Mouse (Mus musculus) kidney, adult 8-10 months (tissue): ENCODE results near the gene Pfkp.
A peak's percentile ranks its signal among the peaks of the same experiment; 100 is the strongest.

Experiments
- DNase-seq, 2 experiments: peaks; one replicate each; pipeline ENCODE4 v3.0.0; 2022

The Pfkp gene

DNA sequence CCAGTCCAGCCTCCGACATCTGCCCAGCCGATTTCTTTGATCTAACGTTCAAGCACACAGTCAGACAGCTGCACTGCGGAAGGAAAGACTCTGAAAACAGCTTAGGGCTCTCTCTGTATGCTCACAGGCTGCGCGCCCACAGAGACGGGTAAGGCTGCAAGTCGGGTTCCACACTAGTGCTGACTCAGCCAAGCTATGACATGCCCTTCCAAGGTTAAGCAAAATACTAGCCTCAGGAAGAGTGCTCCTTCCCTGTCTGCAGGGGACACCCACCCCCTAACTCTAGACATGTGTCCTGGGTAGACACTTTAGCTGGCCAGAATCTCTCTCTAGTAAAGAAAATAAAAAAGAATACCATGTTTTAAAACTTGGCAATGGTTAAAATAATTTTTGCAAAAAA, 48.0 kb downstream of the Pfkp start:
- no peak for DNase-seq

DNA sequence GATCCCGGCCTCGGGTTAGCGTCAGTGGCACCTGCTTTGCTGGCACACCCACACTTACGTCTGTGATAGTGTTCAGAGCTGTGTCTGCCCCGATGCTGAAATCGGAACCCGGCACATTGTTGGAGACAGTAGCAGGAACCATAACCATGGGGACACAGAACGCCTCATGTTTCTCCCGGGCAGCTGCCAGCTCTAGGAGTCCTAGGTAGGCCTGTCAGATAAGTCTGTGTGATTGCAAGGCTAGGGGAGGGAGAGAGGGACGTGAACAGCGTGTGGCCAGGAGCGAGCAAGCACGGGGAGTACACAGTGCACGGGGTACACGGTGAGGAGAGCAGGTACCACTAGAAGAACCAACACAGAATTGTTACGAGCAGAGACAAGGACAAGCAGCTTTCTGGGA, 50.8 kb downstream of the Pfkp start:
- no peak for DNase-seq

DNA sequence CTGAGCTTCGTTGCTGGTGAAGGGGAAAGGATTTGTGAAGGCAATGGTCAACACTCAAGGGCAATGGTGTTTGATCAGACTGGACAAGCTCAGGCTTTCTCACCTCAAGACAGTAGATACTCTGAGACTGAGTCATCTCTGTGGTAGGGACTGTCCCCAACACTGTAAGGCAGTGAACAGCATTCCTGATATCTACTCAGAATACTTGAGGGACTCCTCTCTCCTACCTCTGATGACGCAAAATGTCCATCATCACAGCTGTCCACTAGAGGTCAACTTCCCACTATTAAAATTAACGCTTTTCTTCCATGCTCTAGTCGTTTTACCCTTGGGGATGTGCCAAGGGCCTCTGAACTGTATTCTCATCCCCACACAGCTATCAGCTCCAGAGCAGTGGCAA, 53.2 kb downstream of the Pfkp start:
- no peak for DNase-seq

DNA sequence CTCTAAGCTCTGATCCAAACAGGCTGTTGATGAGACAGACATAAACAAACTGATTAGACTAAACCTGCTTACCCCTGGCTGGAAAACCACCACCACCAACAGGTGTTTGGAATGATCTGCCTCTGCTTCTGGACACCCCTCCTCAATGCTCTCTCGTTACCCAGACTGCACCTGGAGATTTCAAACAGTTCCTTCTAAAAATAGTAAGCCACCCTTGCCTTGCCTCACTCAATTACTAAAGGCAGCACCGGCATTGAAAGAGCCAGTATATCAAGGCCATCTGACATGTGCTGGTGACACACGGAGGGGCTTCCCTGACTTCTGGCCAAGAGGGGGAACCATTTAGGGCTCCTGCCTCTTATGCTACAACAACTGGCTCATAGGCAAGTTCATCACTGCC, 57.7 kb downstream of the Pfkp start:
- DNase-seq = no peak

DNA sequence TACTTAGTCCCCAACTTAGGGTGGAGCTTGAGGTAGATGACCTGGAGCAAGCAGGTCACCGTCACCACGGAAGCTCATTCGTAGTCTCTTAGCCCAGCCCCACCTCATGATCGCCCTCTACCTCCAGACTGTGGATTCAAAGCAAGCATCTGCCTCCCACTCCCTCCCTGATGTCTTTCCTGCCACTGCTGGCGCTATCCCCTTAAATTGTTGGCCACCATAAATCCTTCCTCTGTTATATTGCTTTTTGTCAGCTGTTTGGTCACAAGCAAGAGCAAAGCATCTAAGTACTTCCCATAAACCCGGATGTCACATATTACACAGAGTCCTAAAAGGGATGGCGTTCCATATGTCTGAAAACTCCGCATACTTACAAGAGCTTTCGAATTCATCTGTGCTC, 62.6 kb downstream of the Pfkp start:
- no peak for DNase-seq

DNA sequence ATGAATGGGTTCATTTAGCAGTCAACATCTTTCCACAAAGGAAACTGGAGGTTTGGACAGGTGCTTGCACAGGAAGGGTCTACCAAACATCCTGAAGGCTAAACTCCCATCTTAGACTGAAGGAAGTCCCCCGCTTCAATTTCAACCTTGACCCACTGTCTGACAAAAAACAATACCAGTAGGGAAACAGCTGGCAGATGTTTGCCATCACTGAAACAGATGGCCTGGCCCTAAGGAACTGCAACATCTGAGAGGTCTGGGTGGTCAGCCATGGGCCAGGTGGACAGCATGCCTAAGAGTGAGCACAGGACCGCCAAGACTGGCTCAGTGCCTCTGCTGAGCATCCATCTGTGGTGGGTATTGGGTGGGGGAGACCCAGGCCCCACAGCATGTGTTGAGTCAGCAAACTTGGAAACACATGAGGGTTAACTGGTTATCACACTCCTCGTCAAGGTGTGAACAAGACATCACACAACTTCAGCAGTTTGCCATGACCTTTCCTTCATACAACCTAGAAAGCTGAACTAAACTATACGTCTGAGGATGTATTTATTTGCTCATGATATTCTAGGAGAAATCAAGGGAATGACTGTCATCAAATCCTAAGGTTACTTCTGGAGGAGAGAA, 65.0 kb downstream of the Pfkp start:
- no peak for DNase-seq

DNA sequence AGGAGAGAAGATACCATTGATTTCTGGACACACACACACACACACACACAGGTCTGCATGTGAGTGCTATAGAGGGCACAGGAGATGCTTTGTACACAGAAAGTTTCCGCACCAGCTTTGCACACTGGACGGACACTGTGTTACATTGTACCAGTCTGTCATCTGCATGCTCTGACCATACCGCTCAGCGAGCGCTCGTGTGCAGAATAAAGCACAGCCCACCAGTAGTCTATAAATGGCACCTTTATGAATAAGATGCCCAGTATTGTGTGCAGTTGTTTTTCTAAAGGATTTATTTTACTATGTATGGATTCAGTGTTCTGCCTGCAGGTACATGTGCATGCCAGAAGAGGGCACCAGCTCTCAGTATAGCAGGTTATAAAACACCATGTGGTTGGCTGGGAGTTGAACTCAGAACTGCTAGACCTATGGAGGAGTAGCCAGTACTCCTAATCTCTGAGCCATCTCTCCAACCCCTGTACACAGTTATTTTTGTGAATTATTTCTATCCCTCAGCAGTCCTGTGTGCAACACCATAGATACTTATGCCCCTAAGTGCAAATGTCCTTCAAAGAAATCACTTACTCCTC, 72.6 kb downstream of the Pfkp start:
- DNase-seq = no peak

DNA sequence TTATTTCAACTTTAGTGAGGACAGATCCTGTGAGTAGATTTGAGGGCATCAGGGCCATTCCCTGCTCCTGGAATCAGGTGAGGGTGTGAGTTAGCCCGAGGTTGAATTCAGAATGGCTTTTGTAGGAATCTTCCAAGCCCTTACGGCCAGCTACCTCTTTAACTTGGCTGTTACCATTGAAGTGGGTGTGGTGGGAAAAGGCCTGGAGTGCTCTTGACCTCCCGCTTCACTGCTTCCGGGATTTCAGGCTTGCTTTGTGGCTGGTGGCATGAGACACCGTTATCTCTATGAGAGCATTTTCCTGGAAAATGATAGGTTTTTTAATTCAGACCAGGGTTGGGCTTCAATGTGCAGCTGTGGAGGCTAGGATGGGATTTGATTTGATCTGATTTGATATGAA, 83.0 kb downstream of the Pfkp start:
- no peak for DNase-seq

DNA sequence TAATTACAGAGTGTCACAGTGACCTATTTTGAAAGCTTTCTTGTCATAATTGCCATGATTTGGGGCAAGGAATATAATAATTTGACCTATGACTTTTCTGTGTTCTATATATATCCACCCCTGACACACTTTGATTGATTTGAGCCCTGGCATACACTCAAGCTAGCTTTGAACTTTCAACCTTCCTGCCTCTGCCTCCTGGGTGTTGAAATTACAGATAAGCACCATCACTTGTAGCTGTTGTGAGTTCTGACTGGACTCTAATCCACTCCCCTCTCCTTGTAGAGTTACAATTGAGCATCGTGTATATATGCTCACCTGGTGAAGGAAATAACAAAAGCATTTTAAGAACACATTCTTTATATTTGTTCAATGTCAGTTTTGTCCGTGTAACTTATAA, 86.2 kb downstream of the Pfkp start:
- no peak for DNase-seq

DNA sequence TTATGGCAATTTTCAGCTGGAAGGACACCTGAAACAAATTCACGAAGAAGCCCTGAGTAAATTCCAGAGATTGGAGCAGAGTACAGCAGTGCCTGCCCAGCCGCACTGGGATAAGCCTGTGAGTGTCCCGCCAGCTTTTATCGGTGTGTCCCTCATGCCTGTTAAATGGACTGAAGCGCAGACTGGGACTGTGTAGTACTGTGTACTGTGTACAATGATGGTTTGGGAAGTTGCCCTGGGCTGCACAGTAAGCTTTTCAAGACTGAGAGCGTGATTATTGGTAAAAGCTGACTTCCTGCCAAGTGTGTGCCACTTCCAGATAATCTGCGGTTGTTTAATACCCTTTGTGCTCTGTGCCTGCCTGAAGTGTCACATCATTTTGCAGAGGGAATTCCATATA, 90.8 kb downstream of the Pfkp start:
- DNase-seq = no peak

DNA sequence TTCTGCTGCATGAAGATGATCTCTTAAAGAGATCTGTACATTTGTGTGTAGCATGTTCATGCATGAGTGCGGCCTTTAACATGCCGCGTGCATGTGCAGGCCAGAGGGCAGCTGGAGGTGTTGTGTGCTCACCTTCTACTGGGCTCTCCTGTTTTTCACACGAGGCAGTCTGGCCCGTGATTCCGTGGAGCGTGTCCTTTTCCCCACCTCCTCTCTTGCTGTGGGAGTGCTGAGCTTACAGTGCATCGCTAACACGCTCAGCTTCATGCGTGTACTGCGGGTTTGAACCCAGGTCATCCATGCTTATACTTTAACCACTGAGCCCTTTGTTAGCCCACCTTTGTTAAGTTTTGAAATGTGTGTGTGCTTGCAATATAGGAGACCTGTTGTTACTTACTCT, 92.9 kb downstream of the Pfkp start:
- DNase-seq = no peak

DNA sequence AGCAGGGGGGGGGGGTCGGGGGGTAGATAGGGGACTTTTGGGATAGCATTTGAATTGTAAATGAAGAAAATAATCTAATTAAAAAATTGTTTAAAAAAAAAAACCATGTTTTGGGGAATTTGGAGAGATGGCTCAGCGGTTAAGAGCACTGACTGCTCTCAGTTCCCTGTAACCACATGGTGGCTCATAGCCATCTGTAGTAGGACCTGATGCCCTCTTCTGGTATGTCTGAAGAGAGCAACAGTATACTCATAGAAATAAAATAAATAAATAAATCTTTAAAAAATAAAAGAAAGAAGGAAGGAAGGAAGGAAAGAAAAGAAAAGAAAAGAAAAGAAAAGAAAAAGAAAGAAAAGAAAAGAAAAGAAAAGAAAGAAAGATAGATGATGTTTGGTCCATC, 94.9 kb downstream of the Pfkp start:
- no peak for DNase-seq

DNA sequence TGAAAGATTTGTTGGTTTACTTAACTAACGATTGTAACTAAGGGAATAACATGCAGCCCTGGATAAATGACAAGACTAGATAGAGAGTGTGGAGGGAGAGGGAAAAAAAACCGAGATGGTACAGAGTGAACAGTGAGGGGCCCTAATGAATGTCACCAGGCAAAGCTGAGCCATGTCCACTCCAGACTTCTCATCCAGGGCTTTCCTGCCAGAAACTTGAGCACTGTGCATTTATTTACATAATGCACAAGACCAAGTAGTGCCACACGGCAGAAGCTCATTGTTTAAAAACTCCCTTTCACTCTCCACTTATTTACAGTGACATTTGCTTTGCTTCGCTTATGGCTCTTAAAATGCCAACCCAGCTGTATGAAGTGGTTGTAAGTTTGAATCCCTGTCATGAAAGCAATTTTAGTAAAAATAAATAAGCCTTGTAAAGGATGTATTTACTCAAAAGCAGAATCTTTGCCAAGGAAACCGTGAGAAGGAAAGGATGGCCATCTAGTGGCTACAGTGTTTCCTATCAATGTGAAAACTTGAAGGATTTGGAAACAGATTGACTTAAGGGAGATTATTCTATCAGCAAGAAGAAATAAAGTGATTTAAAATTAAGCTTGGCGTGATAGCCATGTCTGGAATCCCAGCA, 113.2 kb downstream of the Pfkp start:
- DNase-seq = no peak

DNA sequence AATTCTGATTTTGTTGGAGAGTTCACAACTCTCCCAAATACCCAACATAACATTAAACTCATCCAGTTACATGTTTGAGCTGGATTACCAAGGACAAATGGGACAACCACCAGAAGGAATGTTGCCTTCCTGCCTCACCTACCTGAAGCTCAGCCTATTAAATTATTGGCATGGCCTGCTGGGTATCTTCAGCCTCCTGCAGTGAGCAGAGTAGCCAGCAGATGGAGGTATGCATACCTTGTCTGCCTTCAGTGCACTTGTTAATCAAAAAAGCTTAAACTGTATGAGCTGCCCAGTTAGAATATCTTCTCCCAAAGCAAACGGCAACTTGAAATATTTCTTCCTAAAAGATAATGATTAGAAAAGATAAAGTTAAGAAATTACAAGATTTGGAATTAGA, 115.9 kb downstream of the Pfkp start:
- DNase-seq = peak in 1 of 2 experiments; percentile 61
